Mouse (Mus musculus) hindbrain, embryonic 16.5 days (tissue): ENCODE data around the gene 4930469K13Rik. TPM values are rescaled to one million over a fixed set of nuclear protein-coding genes. Genes with fewer than 3 reads are reported as not detected.

ENCODE experiments used
- ATAC-seq: fragments of 200-750 bp; cut with Nextera tagmentation; 2 replicates; pipeline ENCODE4 v1.8.0; 2017; ENCODE audit warnings: moderate TSS enrichment, moderate library complexity
- H3K27ac ChIP-seq: fragments of 300-500 bp; sonication (generic); 2 replicates; pipeline ENCODE4 v1.5.1; 2014; ENCODE audit warnings: low read depth, mild to moderate bottlenecking, control low read depth, low read length, moderate library complexity
- H3K27me3 ChIP-seq: fragments of 300-500 bp; sonication (generic); replicated peaks from 2 replicates; pipeline ENCODE4 v1.6.1; 2014; ENCODE audit warnings: low read length; ENCODE audit not compliant: control insufficient read depth, insufficient read depth
- H3K36me3 ChIP-seq: fragments of 300-500 bp; sonication (generic); 2 replicates; pipeline ENCODE4 v1.6.1; 2014; ENCODE audit warnings: mild to moderate bottlenecking, low read length, moderate library complexity, mixed read lengths; ENCODE audit not compliant: control insufficient read depth, insufficient read depth
- H3K4me1 ChIP-seq: fragments of 300-500 bp; sonication (generic); 2 replicates; pipeline ENCODE4 v1.6.1; 2014; ENCODE audit warnings: low read depth, low read length; ENCODE audit not compliant: control insufficient read depth, insufficient read depth
- H3K4me2 ChIP-seq: fragments of 300-500 bp; sonication (generic); 2 replicates; pipeline ENCODE4 v1.6.1; 2014; ENCODE audit warnings: mild to moderate bottlenecking, low read length, control low read depth, moderate library complexity
- H3K4me3 ChIP-seq: fragments of 300-500 bp; sonication (generic); 2 replicates; pipeline ENCODE4 v1.5.1; 2014; ENCODE audit warnings: mild to moderate bottlenecking, low read length, control low read depth, moderate library complexity
- H3K9ac ChIP-seq: fragments of 300-500 bp; sonication (generic); 2 replicates; pipeline ENCODE4 v1.6.1; 2014; ENCODE audit warnings: low read depth, mild to moderate bottlenecking, control low read depth, low read length, moderate library complexity
- H3K9me3 ChIP-seq: fragments of 300-500 bp; sonication (generic); 2 replicates; pipeline ENCODE4 v1.6.1; 2014; ENCODE audit warnings: mild to moderate bottlenecking, low read length, moderate library complexity; ENCODE audit not compliant: control insufficient read depth
- WGBS: fragments of 180-500 bp; shearing (Covaris S2); extraction: QIAGEN DNeasy Blood & Tissue Kit; methylation state at CpG from one replicate; pipeline ENCODE4 v1.1.7; 2014; 5-methylcytosine and 5-hydroxymethylcytosine counted together
- polyA plus RNA-seq: library from polyadenylated mRNA; unstranded; fragments of >200 nt; fragmentation: Nextera tagmentation; extraction: Ambion mirVana; gene quantifications from 2 replicates; pipeline ENCODE4 v1.2.1, GENCODE M21; 2015

The 4930469K13Rik gene
- polyA plus RNA-seq, 1 experiment from 2014 or later = 7.9 TPM

DNA sequence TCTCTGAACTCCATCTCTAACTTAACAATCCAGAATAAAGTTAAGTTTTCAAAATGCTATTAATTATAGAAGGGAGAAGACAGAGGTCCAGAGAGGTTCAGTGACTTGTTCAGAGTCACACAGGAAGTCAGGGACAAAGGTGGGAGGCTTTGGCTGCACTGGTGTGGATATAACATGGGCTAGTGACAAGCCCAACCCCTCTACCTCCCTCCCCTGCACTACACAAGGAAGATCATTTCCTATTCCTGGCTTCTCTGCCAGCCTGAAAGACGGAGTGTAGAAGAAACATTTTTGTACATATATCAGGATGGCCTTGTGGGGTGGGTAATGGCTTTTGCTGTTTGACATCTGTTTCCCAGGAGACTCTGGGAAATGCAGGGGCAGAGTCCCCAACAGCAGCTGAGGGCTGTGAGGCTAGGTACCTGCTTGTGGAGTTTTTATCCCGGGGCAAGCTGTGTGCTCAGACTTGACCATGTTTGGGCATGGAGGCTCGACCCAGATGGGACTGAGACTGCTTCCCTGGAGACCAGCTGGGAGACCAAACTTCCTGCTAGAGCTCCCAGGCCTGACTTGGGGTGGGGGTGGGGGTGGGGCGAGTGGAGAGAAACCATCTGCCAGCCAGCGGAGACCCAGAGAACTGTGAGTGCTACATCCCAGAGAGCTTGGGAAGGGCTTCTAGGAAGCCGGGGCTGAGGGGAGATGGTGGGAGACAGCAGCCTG is 135.5 kb downstream of the 4930469K13Rik start, which contains the start of gene Kcnmb1:
Kcnmb1 (plus strand) TSS at position 326 of the 720 bp plus-strand sequence.
- H3K27me3 ChIP-seq = no peaks in the 10 kb centered on the region
- H3K4me1 ChIP-seq = no peaks in the 10 kb centered on the region
- H3K36me3 ChIP-seq = no peaks in the 10 kb centered on the region
- WGBS = 56% methylated on average over 6 of the region's 6 CpGs
- H3K4me3 ChIP-seq = no peak within 1 kb of the TSS
- H3K9me3 ChIP-seq = no peaks in the 10 kb centered on the region
- H3K4me2 ChIP-seq = no peak within 1 kb of the TSS
- no peak within 1 kb of the TSS for H3K9ac ChIP-seq
- H3K27ac ChIP-seq = no peak within 1 kb of the TSS
- no peak for ATAC-seq

DNA sequence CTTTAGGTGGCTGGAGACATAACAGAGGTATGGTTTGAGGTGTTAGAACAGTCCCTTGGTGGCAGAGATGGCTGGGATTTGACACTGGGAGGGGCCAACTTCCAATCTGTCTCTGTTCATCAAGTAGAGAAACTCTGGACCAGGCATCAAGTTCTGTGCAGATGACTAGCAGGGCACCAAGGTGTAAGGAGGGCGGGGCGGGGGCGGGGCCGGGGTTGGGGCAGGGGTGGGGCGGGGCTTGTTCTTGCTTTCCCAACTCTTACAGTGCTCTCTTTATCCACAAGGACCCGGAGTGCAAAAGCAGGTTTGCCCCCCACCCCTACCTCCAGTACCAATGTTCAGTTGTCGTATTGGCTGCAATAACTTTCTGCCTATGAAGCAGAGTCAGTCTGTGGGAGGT is 136.2 kb downstream of the 4930469K13Rik start:
- Histone ChIP-seq H3K9me3 (no peaks in the 10 kb centered on the region), H3K4me2 (no peak overlapping the region), H3K36me3 (no peaks in the 10 kb centered on the region), H3K4me1 (no peaks in the 10 kb centered on the region), H3K4me3 (no peak overlapping the region), H3K9ac (no peak overlapping the region), H3K27me3 (no peaks in the 10 kb centered on the region), H3K27ac (no peak overlapping the region)
- ATAC-seq = no peak
- 52% methylated on average over 7 of the region's 7 CpGs for WGBS

DNA sequence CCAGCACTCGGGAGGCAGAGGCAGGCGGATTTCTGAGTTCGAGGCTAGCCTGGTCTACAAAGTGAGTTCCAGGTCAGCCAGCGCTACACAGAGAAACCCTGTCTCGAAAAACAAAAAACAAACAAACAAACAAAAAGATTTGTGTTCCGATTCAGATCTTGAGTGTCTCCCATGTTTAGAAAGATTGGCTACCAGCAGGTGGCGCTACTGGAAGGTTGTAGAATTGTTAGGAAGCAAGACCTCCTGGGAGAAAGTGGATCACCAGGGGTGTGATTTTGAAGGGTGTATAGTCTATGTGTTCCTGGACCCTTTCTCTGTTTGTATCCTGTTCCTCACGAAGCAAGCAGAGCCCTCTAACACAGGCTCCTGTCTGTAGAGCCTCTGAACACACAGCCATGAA is 139.6 kb downstream of the 4930469K13Rik start:
- no peak for ATAC-seq
- Histone ChIP-seq H3K27me3 (no peaks in the 10 kb centered on the region), H3K27ac (no peak overlapping the region), H3K9ac (no peak overlapping the region), H3K36me3 (no peaks in the 10 kb centered on the region), H3K4me3 (no peak overlapping the region), H3K4me1 (no peaks in the 10 kb centered on the region), H3K9me3 (no peaks in the 10 kb centered on the region), H3K4me2 (no peak overlapping the region)
- 89% methylated on average over 8 of the region's 8 CpGs for WGBS

DNA sequence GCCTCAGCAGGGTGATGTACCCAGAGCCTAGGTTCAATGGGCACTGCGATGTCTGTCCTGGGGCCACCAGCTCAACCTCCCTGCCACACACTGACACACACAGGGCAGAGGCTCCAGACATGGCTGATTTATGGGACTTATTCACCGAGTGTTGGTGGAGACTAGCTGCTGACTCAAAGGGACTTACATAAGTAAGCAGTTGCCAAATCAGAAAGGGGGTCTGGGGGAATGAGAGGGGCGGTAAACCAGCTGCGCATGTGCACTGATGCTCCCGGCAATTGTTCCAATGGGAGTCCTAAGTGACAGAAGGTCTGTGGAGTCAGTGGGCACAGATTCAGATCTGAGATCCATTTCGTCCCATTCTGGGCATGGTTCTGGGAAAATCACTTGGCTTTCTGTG is 140.8 kb downstream of the 4930469K13Rik start:
- H3K4me1 ChIP-seq = no peaks in the 10 kb centered on the region
- no peak overlapping the region for H3K27ac ChIP-seq
- H3K36me3 ChIP-seq = no peaks in the 10 kb centered on the region
- no peak overlapping the region for H3K9ac ChIP-seq
- H3K27me3 ChIP-seq = no peaks in the 10 kb centered on the region
- H3K4me3 ChIP-seq = no peak overlapping the region
- 54% methylated on average over 6 of the region's 6 CpGs for WGBS
- no peak overlapping the region for H3K4me2 ChIP-seq
- ATAC-seq = no peak; the same call in 1 of the 2 replicates
- no peaks in the 10 kb centered on the region for H3K9me3 ChIP-seq

DNA sequence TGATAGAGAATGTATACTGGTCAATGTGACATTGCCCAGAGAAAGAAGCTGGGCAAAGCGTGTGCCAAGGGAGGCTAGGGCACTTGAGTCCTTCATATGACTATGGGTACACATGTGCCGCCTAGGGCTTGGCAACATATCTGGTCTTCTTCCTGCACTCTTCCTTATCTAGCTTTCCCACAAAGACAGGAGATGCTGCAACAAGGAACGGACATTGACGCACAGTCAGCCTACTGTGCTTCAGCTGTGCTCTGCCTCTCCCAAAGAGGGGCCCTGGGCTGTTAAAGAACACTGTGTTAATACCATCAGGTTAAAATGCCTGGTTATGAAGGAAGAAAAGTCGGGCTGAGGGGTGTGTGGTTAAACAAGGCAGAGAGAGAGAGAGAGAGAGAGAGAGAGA is 141.7 kb downstream of the 4930469K13Rik start:
- Histone ChIP-seq H3K9ac (no peak overlapping the region), H3K36me3 (no peaks in the 10 kb centered on the region), H3K4me1 (no peaks in the 10 kb centered on the region), H3K9me3 (no peaks in the 10 kb centered on the region), H3K27ac (no peak overlapping the region), H3K27me3 (no peaks in the 10 kb centered on the region), H3K4me3 (no peak overlapping the region), H3K4me2 (no peak overlapping the region)
- ATAC-seq = no peak
- 89% methylated on average over 5 of the region's 5 CpGs for WGBS

DNA sequence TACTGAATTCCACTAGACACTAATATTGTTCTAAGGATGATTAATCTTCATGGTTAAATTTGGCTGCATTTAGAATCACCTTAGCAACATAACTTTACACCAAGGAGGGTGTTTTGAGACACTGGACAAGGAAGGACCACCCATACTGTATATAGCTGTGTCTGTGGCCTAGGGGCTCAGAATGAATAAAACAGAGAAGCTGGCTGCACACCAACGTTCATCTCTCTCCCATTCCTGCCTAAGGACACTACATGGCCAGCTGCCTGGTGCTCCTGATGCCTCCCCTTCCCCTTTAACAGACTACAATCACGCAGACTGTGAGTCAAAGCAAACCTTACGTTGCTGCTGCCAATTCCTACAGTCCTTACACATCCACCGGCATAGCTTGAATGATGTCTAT is 142.4 kb downstream of the 4930469K13Rik start:
- Histone ChIP-seq H3K4me1 (no peaks in the 10 kb centered on the region), H3K4me2 (no peak overlapping the region), H3K36me3 (no peaks in the 10 kb centered on the region), H3K4me3 (no peak overlapping the region), H3K9ac (no peak overlapping the region), H3K9me3 (no peaks in the 10 kb centered on the region), H3K27me3 (no peaks in the 10 kb centered on the region), H3K27ac (no peak overlapping the region)
- WGBS = 66% methylated on average over 4 of the region's 4 CpGs
- ATAC-seq = no peak

DNA sequence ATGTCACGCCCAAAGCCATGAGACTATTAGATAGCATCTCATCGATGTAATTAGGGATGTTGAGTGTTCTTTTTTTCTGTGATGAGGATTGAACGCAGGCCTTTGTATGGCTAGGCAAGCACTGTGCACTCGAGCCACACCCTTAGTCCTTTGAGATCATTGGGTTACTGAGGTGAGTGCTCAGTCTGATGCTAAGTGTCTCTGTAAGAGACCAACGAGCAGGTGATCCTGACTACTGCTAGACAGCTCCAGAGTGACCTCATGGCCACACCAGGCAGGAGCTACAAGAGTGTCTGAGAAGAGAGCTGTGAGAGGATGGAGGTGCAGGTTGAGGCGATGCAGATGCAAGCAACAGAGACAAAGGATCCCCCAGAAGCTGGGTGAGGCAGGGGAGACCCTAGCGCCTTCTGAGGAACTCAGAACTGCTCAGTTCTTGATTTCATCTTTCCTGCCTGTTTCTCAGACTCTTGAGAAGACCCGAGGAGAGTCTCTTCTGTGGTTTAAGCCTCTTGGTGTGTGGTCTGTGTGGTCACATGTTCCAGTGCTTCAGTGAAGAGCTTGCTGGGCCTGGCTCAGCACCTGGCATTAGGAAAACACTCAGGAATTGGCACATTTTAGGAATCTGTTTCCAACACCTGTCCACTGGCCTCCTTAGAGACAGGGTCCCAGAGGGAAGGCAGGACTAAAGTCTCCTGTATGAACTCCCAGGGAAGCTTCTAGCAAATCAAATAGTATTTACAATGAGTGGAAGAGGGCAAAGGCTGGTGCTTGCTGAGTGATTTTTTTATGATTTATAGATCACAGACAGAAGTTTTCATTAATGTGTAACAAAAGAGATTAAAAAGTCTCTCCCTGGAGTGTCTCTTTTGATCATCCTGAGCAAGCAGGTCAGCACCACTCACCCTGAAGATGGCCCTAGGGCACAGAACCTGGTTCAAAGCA is 146.4 kb downstream of the 4930469K13Rik start:
- no peak overlapping the region for H3K27ac ChIP-seq
- no peaks in the 10 kb centered on the region for H3K9me3 ChIP-seq
- no peaks in the 10 kb centered on the region for H3K36me3 ChIP-seq
- WGBS = 85% methylated on average over 8 of the region's 8 CpGs
- ATAC-seq = no peak
- no peak overlapping the region for H3K4me2 ChIP-seq
- H3K4me1 ChIP-seq = no peaks in the 10 kb centered on the region
- no peak overlapping the region for H3K4me3 ChIP-seq
- H3K9ac ChIP-seq = no peak overlapping the region
- no peaks in the 10 kb centered on the region for H3K27me3 ChIP-seq

DNA sequence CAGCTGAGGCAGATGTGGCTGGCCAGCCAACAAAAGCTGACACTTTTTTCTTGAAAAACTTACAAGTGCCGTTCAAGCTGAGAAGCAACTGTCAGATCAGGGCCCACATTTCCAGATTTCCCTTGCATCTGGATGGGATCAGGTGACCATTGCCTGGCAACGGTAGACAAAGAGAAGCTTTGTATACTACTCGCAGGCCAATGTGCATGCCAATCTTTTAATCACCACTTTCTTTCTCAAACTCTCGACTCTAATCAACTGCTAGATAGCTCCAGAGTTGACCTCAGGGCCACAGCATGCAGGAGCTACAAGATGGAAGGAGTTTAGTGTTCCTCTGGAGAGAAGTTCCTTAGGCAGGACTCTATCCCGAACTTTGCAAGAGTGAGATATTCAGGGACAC is 147.2 kb downstream of the 4930469K13Rik start:
- Histone ChIP-seq H3K27ac (no peak overlapping the region), H3K36me3 (no peaks in the 10 kb centered on the region), H3K9me3 (no peaks in the 10 kb centered on the region), H3K4me3 (no peak overlapping the region), H3K4me1 (no peaks in the 10 kb centered on the region), H3K9ac (no peak overlapping the region), H3K27me3 (no peaks in the 10 kb centered on the region), H3K4me2 (no peak overlapping the region)
- no peak for ATAC-seq
- 41% methylated on average over 5 of the region's 5 CpGs for WGBS

DNA sequence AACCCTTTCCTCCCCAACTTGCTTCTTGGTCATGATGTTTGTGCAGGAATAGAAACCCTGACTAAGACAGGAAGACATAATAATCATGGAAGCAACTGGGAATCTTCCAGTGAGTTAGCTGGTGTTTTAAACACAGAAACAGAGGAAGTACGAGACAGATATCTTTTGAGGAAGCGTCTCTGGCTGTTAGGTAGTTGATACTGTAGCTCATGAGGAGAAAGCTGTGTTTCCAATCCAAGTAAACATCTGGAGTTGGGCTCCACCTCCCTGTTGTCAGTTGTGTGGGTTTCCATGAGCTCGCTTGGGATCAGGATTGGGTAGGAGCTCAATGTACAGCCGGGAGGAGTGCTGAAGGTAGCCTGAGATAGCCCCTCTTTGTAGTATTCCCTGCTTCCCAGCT is 151.9 kb downstream of the 4930469K13Rik start:
- Histone ChIP-seq H3K4me2 (no peak overlapping the region), H3K27me3 (no peaks in the 10 kb centered on the region), H3K9me3 (no peaks in the 10 kb centered on the region), H3K4me3 (no peak overlapping the region), H3K36me3 (no peaks in the 10 kb centered on the region), H3K27ac (no peak overlapping the region), H3K4me1 (no peaks in the 10 kb centered on the region), H3K9ac (no peak overlapping the region)
- WGBS = 87% methylated on average over 4 of the region's 4 CpGs
- ATAC-seq = no peak
